Mouse (Mus musculus) testis, adult 2 months (tissue): Measurements from ENCODE around the gene Pkp3. TPM values are rescaled to one million over a fixed set of nuclear protein-coding genes. Genes with fewer than 3 reads are reported as not detected.

ENCODE experiments used
- H3K27ac ChIP-seq: fragments of 200-500 bp; 2 replicates; pipeline ENCODE4 v1.5.1; 2012; ENCODE audit warnings: low read depth, low read length; ENCODE audit not compliant: control insufficient read depth, insufficient read depth
- H3K27me3 ChIP-seq: fragments of 200-500 bp; 2 replicates; pipeline ENCODE4 v1.6.1; 2012; ENCODE audit warnings: mild to moderate bottlenecking, low read length, moderate library complexity; ENCODE audit not compliant: control insufficient read depth, insufficient read depth
- H3K36me3 ChIP-seq: fragments of 200-500 bp; 2 replicates; pipeline ENCODE4 v1.6.1; 2012; ENCODE audit warnings: mild to moderate bottlenecking, low read length; ENCODE audit not compliant: control insufficient read depth, insufficient read depth
- H3K4me1 ChIP-seq: fragments of 200-500 bp; 2 replicates; pipeline ENCODE4 v1.6.1; 2012; ENCODE audit warnings: low read length; ENCODE audit not compliant: control insufficient read depth, insufficient read depth
- H3K4me3 ChIP-seq: fragments of 200-500 bp; 2 replicates; pipeline ENCODE4 v1.5.1; 2012; ENCODE audit warnings: low read depth, mild to moderate bottlenecking, low read length, moderate library complexity, mixed read lengths; ENCODE audit not compliant: control insufficient read depth
- CTCF ChIP-seq: fragments of 200-500 bp; IDR thresholded peaks from 2 replicates; pipeline ENCODE4 v1.5.1; 2012; ENCODE audit warnings: low read depth, mild to moderate bottlenecking, inconsistent platforms, low read length, moderate library complexity; ENCODE audit not compliant: control insufficient read depth, insufficient read depth, insufficient replicate concordance
- POLR2A ChIP-seq: fragments of 200-500 bp; IDR thresholded peaks from 2 replicates; pipeline ENCODE4 v1.6.1; 2012; ENCODE audit warnings: low read depth, mild to moderate bottlenecking, inconsistent platforms, low read length, moderate library complexity; ENCODE audit not compliant: control insufficient read depth
- polyA plus RNA-seq: library from polyadenylated mRNA; depleted of rRNA; stranded (reverse); fragments of >200 nt; gene quantifications from 2 replicates; pipeline ENCODE4 v1.2.3, GENCODE M21; 2012

Gene Pkp3
- polyA plus RNA-seq, 1 experiment = 0.83 TPM

GRCm38 (mm10) chr7:141064175-141064574 lies 13.8 kb upstream of the Pkp3 start:
- Histone ChIP-seq H3K36me3 (no peaks in the 10 kb centered on the region), H3K27ac (no peak overlapping the region), H3K27me3 (no peaks in the 10 kb centered on the region; the same call in 1 of the 2 replicates), H3K4me3 (no peak overlapping the region), H3K4me1 (peaks cover 8% of the 10 kb centered on the region)
- TF ChIP-seq CTCF = no peak
- TF ChIP-seq POLR2A = no peak

GRCm38 (mm10) chr7:141064576-141064975 lies 13.4 kb upstream of the Pkp3 start:
- Histone ChIP-seq H3K4me1 (peaks cover 8% of the 10 kb centered on the region), H3K27ac (no peak overlapping the region), H3K36me3 (no peaks in the 10 kb centered on the region), H3K4me3 (no peak overlapping the region), H3K27me3 (no peaks in the 10 kb centered on the region; the same call in 1 of the 2 replicates)
- TF ChIP-seq CTCF = no peak

GRCm38 (mm10) chr7:141068351-141068750 lies 9.7 kb upstream of the Pkp3 start:
- no peaks in the 10 kb centered on the region for H3K27me3 ChIP-seq
- TF ChIP-seq CTCF (no peak), POLR2A (no peak)
- peaks cover 12% of the 10 kb centered on the region for H3K4me1 ChIP-seq
- no peak overlapping the region for H3K4me3 ChIP-seq
- no peak overlapping the region for H3K27ac ChIP-seq
- H3K36me3 ChIP-seq = no peaks in the 10 kb centered on the region

- H3K27me3 ChIP-seq = no peaks in the 10 kb centered on the region
- H3K27ac ChIP-seq = no peak overlapping the region
- 0 out of 2 replicates have a peak, but pooled peaks have one; percentile 21 for TF ChIP-seq POLR2A
- TF ChIP-seq CTCF = peak; percentile 50; the same call in 1 of the 2 replicates
- H3K36me3 ChIP-seq = no peaks in the 10 kb centered on the region
- H3K4me3 ChIP-seq = peak overlapping the region; percentile 46
- H3K4me1 ChIP-seq = peaks cover 12% of the 10 kb centered on the region
Measured at GRCm38 (mm10) chr7:141070058-141070862, 7.8 kb upstream of the Pkp3 start.

- H3K27me3 ChIP-seq = no peaks in the 10 kb centered on the region
- H3K27ac ChIP-seq = no peak overlapping the region
- peaks cover 16% of the 10 kb centered on the region for H3K4me1 ChIP-seq
- TF ChIP-seq CTCF = peak; percentile 49; the same call in 1 of the 2 replicates
- TF ChIP-seq POLR2A = no peak
- H3K4me3 ChIP-seq = no peak overlapping the region
- H3K36me3 ChIP-seq = no peaks in the 10 kb centered on the region
Measured at GRCm38 (mm10) chr7:141072017-141072745, 5.8 kb upstream of the Pkp3 start.

- peaks cover 16% of the 10 kb centered on the region for H3K4me1 ChIP-seq
- H3K36me3 ChIP-seq = no peaks in the 10 kb centered on the region
- H3K27ac ChIP-seq = no peak overlapping the region
- TF ChIP-seq POLR2A (no peak), CTCF (no peak)
- no peak overlapping the region for H3K4me3 ChIP-seq
- no peaks in the 10 kb centered on the region for H3K27me3 ChIP-seq
Measured at GRCm38 (mm10) chr7:141073782-141074181, 4.2 kb upstream of the Pkp3 start.

GRCm38 (mm10) chr7:141078876-141079275 lies 858 bp downstream of the Pkp3 start:
- no peaks in the 10 kb centered on the region for H3K27me3 ChIP-seq
- H3K27ac ChIP-seq = no peak overlapping the region

More at GRCm38 (mm10) chr7:141078876-141079275, 858 bp downstream of the Pkp3 start:
- Histone ChIP-seq H3K36me3 (no peaks in the 10 kb centered on the region), H3K4me1 (peaks cover 6% of the 10 kb centered on the region), H3K4me3 (no peak overlapping the region)
- TF ChIP-seq POLR2A (no peak), CTCF (no peak)
